Mouse (Mus musculus): ENCODE results near the gene Odam.

Odam gene

DNA sequence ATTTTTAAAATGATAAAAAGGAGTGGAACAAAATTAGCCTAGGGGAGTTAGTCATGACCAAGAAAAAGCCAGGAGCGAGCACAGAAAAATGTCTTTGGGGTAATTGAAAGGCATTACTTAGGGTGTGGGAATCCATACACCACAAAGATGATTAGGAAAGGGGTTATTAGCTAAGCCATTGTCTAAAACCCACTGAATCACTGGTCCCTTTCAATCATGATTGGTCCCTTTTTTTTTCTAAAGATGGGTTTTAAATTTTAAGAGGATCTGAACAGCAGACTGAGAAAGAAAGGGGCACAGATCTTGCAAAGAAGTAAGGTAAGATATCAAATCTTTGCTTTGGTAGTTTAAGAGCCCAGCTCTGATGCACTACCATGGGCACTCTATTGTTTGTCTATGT, at the start of gene Odam:
TSS of gene Odam (plus strand) at position 301 of the 400 bp plus-strand sequence.
- no peak for DNase-seq (ENCODE audit: low read depth, low spot score)

DNA sequence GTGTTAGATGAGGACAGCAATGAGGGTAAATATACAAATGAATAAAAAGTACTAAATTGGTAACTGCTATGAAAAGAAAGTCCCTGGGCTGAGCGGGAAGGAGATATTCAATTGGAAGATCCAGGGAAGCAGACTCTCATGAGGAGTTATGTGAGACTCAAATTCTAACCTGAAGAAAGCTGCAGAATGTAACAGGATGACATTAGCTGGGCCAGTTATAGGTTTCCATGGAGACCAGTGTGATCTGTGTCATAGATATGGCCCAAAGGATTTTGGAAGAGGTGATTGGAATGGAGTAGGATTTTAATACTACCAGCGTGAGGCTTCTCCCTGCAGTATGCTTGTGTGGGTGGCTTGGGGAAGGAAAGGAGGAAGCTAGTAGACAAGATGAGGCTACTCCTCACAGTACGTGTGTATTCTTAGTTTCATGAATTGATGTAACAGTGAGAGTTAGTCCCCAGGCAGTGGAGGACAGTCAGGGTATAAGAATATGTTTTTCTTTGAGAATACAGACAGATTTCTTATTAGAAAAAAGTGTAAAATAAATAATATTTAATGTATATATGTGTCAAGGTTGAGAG, 29.6 kb upstream of the Odam start:
- no peak for DNase-seq (ENCODE audit: low read depth, low spot score)

DNA sequence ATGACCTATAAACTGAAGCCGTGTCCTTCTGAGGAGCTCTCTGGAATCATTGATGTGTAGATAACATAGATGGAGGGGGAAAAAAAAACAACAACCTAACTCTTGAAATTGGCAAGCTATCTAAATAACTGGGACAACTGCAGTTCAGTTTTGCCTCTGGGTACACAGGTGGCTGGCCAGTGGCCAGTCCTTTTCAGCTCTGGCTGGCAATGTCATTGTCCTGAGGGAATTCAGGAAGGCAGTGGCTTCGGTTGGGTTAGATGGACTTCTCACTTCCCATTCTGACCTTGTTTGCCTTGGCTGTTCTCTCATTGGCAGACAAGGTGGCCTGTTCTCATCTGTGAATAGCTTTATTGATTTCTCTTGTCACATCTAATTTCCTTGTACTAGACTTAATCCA, 14.7 kb upstream of the Odam start:
- no peak for DNase-seq (ENCODE audit: low read depth, low spot score)

DNA sequence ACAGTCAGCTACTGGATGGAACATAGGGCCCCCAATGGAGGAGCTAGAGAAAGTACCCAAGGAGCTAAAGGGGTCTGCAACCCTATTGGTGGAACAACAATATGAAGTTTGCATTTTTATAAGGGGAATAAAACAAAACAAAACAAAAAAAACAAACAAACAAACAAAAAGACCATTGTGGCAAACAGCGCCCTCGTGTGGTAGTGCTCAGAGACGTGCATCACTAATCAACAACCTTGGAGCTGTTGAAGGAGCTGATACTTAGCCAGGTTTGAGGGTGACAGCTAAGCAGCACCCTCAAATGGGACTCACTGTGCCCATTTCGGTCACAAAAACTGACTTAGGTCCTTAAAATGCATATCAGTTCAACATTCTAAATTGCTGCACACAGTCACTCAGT, 13.4 kb upstream of the Odam start:
- no peak for DNase-seq (ENCODE audit: low read depth, low spot score)

DNA sequence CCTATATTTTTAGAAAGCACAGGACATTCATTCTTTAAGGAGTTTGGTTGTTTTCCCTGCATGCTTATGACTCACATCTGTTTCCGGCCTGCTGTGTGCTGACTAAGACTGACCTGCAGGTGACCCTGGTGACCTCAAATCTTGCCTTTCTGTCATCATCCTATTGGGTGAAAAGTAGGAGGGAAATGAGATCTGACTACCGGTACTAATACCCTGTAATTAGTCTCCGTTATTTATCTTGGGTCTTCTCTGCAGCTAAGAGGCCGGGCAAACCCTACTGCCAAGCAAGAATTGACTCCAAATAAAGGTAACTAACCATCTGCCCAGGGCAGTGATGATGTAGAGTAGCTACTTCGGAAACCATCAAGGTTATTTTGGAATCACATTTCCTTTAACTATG, 40.5 kb downstream of the Odam start, which contains the start of gene Csn3:
TSS of gene Csn3 (plus strand) at position 208 of the 400 bp plus-strand sequence.
- no peak for DNase-seq (ENCODE audit: low read depth, low spot score)

DNA sequence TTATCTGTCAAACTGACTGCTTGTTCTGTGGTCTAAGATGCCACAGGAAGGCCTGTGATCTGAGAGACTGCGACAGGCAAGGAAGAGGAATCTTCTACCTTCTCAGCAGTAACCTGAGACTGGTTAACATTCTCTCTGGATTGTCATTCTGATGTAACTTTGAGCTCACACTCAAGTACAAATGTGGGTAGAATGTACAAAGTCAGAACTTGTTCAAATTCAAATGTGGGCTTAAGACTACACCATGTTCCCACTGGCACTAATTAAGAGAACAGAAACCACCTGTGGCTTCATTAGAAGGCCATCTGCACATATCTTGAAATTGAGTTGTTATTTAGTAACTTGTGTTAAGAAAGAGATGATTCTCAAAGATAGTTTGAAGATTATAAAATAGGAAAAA, 46.8 kb downstream of the Odam start:
- no peak for DNase-seq (ENCODE audit: low read depth, low spot score)

DNA sequence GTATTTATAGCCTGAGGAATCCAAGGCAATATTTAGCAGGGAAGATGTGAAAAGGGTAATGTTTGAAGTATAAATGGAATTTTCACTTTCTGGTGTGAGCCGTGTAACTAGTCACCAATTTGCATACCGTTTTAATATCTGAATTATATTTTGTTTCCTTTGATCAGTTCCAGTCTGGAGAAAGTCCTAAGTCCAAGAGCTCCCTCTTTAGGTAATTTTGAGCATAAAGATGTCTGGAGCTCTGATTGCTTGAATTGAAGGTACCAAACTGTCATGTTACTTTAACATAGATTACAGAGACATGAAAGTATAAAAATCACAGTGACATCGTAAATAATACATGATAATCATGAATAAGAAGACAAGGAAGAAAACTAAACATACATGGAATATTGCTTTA, 55.9 kb downstream of the Odam start:
- no peak for DNase-seq (ENCODE audit: low read depth, low spot score)

DNA sequence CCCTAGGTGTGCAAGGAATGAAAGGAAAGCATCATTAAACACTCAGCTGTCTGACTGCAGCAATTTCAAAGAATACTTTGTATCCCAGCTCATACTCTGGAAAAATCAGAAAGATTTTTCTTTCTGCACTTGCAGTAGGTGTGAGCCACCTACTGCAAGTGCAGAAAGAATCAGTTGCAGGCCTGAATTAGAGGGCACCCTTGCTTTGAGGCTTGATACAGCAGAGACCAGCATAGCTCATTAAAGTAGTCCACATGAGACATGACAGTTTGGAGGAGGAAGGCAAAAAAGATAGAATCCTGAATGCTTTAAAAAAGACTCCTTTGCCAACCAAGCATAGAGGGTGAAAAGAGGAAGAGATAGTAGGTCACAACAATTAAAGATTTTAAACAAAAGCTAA, 57.7 kb downstream of the Odam start:
- DNase-seq (ENCODE audit: low read depth, low spot score), result no peak

Data from retina, postnatal 7 days (tissue).